Mouse (Mus musculus) heart, postnatal 4 days (tissue): Measurements from ENCODE around the gene Srrd. TPM values are rescaled to one million over a fixed set of nuclear protein-coding genes. Genes with fewer than 3 reads are reported as not detected.
"Not testable (repeated sequence)": the region's sequence is repeated elsewhere in the genome, so short reads cannot be mapped to it uniquely, and the experiment has no call there.

ENCODE experiments used
- DNase-seq: peaks from one replicate; pipeline ENCODE4 v3.0.0; 2021
- total RNA-seq, 2 experiments: library from RNA; stranded (reverse); gene quantifications; 2 replicates each; pipeline ENCODE4 v1.2.3; 2021

Srrd gene
- total RNA-seq, 2 experiments from 2014 or later, result 11.5 to 14.6 TPM

- peak; percentile 24 for DNase-seq
Measured at GRCm38 (mm10) chr5:112356322-112356721, 13.5 kb upstream of the Srrd start.

GRCm38 (mm10) chr5:112355910-112356309 is 13.1 kb upstream of the Srrd start, which contains the start of gene Gm6583:
Gene Gm6583 (minus strand): TSS chr5:112356033.
- no peak for DNase-seq

- DNase-seq, result no peak
Measured at GRCm38 (mm10) chr5:112355493-112355892, 12.7 kb upstream of the Srrd start.

- no peak for DNase-seq
Measured at GRCm38 (mm10) chr5:112349169-112349568, 6.3 kb upstream of the Srrd start.

GRCm38 (mm10) chr5:112346211-112346965 is 3.5 kb upstream of the Srrd start:
- peak; percentile 43 for DNase-seq

- no peak for DNase-seq
Measured at GRCm38 (mm10) chr5:112344092-112344960, 1.5 kb upstream of the Srrd start.

- DNase-seq, result no peak
Measured at GRCm38 (mm10) chr5:112343205-112343595, 360 bp upstream of the Srrd start.

GRCm38 (mm10) chr5:112339215-112339614 is 3.6 kb downstream of the Srrd start:
- no peak for DNase-seq

- DNase-seq, result no peak
Measured at GRCm38 (mm10) chr5:112337004-112337403, 5.8 kb downstream of the Srrd start.

- peak; percentile 74 for DNase-seq
Measured at GRCm38 (mm10) chr5:112335473-112335872, 7.4 kb downstream of the Srrd start.

GRCm38 (mm10) chr5:112329805-112330564 is 12.9 kb downstream of the Srrd start:
- no peak for DNase-seq

GRCm38 (mm10) chr5:112327854-112328253 is 15.0 kb downstream of the Srrd start:
- no peak for DNase-seq

- DNase-seq, result no peak
Measured at GRCm38 (mm10) chr5:112326446-112327009, 16.3 kb downstream of the Srrd start.

- peak; percentile 98 for DNase-seq
Measured at GRCm38 (mm10) chr5:112325546-112326445, 17.0 kb downstream of the Srrd start, which contains the start of gene Tfip11. Gene Tfip11 (plus strand): TSS chr5:112326358.

- DNase-seq, result peak; percentile 51
Measured at GRCm38 (mm10) chr5:112324637-112325545, 17.9 kb downstream of the Srrd start.

- no peak for DNase-seq
Measured at GRCm38 (mm10) chr5:112323246-112323645, 19.6 kb downstream of the Srrd start.

GRCm38 (mm10) chr5:112321376-112321775 is 21.5 kb downstream of the Srrd start:
- DNase-seq, result no peak

GRCm38 (mm10) chr5:112320936-112321335 is 21.9 kb downstream of the Srrd start:
- DNase-seq, result peak; percentile 18

GRCm38 (mm10) chr5:112320379-112320778 is 22.5 kb downstream of the Srrd start:
- no peak for DNase-seq

GRCm38 (mm10) chr5:112319343-112319742 is 23.5 kb downstream of the Srrd start:
- DNase-seq, result not testable (repeated sequence)
